Mouse (Mus musculus) liver, postnatal 0 days (tissue): ENCODE measurements around the gene Kcnc3. TPM values are rescaled to one million over a fixed set of nuclear protein-coding genes. Genes with fewer than 3 reads are reported as not detected.

Experiments
- ATAC-seq: fragments of 200-750 bp; cut with Nextera tagmentation; 2 replicates; pipeline ENCODE4 v1.8.0; 2017; ENCODE audit warnings: mild to moderate bottlenecking, moderate library complexity
- DNase-seq: peaks from one replicate; pipeline ENCODE4 v3.0.0-alpha.2; 2016
- H3K27ac ChIP-seq: fragments of 300-500 bp; sonication (generic); 2 replicates; pipeline ENCODE4 v1.5.1; 2014; ENCODE audit warnings: antibody characterized with exemption, moderate library complexity, mild to moderate bottlenecking, low read depth
- H3K27me3 ChIP-seq: fragments of 300-500 bp; sonication (generic); 2 replicates; pipeline ENCODE4 v1.6.1; 2014; ENCODE audit warnings: low read length, control low read depth, mixed read lengths; ENCODE audit not compliant: insufficient read depth
- H3K36me3 ChIP-seq: fragments of 300-500 bp; sonication (generic); replicated peaks from 2 replicates; pipeline ENCODE4 v1.6.1; 2014; ENCODE audit warnings: mild to moderate bottlenecking, control low read depth, low read length, moderate library complexity, mixed read lengths; ENCODE audit not compliant: insufficient read depth
- H3K4me1 ChIP-seq: fragments of 300-500 bp; sonication (generic); 2 replicates; pipeline ENCODE4 v1.6.1; 2014; ENCODE audit warnings: antibody characterized with exemption, mild to moderate bottlenecking, control low read depth; ENCODE audit not compliant: insufficient read depth
- H3K4me2 ChIP-seq: fragments of 300-500 bp; sonication (generic); 2 replicates; pipeline ENCODE4 v1.6.1; 2014; ENCODE audit warnings: low read depth, mild to moderate bottlenecking, low read length, moderate library complexity, mixed read lengths
- H3K4me3 ChIP-seq: fragments of 300-500 bp; sonication (generic); 2 replicates; pipeline ENCODE4 v1.5.1; 2014; ENCODE audit warnings: low read depth, low read length
- H3K9ac ChIP-seq: fragments of 300-500 bp; sonication (generic); replicated peaks from 2 replicates; pipeline ENCODE4 v1.6.1; 2014; ENCODE audit warnings: mild to moderate bottlenecking, moderate library complexity
- H3K9me3 ChIP-seq: fragments of 300-500 bp; sonication (generic); 2 replicates; pipeline ENCODE4 v1.6.1; 2016; ENCODE audit warnings: mild to moderate bottlenecking, control low read depth, low read length, mixed read lengths
- CTCF ChIP-seq: sonication (generic); IDR thresholded peaks from 2 replicates; pipeline ENCODE4 v1.5.1; 2016; ENCODE audit warnings: antibody characterized with exemption, low read depth
- EP300 ChIP-seq: IDR thresholded peaks from 2 replicates; pipeline ENCODE4 v1.6.1; 2016; ENCODE audit warnings: antibody characterized with exemption, low read depth, mild to moderate bottlenecking
- WGBS: fragments of 180-500 bp; shearing (Covaris S2); extraction: QIAGEN DNeasy Blood & Tissue Kit; methylation state at CpG from one replicate; pipeline ENCODE4 v1.1.7; 2014; ENCODE audit not compliant: insufficient replicate concordance; 5-methylcytosine and 5-hydroxymethylcytosine counted together
- polyA plus RNA-seq: library from polyadenylated mRNA; unstranded; fragments of >200 nt; fragmentation: Nextera tagmentation; extraction: Ambion mirVana; gene quantifications from 2 replicates; pipeline ENCODE4 v1.2.1, GENCODE M21; 2015

Gene Kcnc3
- polyA plus RNA-seq, 1 experiment from 2014 or later = 0.20 TPM

DNA sequence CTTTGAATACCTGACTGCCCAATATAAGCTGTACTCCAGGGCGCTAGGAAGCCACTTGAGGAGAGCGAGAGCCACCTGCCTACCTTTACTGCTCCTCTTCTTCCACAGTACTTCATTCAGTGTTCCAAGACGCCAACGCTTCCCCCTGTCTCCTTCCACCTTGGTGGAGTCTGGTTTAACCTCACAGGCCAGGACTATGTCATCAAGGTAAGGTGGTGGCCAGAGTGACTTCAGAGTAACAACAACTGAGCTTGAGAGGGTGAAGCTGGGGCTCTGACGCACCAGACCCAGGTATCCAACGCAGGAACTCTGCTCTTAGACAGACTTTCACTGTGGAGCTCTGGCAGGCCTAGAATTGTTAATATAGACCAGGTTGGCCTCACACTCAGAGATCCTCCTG, 4.9 kb upstream of the Kcnc3 start:
- no peak for TF ChIP-seq CTCF
- no peak for TF ChIP-seq EP300
- no peak overlapping the region for H3K4me2 ChIP-seq
- ATAC-seq = no peak
- H3K4me3 ChIP-seq = no peak overlapping the region
- H3K9ac ChIP-seq = no peak overlapping the region
- peaks cover 50% of the 10 kb centered on the region for H3K27me3 ChIP-seq
- WGBS = 80% methylated on average over 6 of the region's 6 CpGs
- DNase-seq = no peak
- peaks cover 18% of the 10 kb centered on the region for H3K4me1 ChIP-seq
- no peaks in the 10 kb centered on the region for H3K9me3 ChIP-seq
- H3K27ac ChIP-seq = no peak overlapping the region
- no peaks in the 10 kb centered on the region; the same call in 1 of the 2 replicates for H3K36me3 ChIP-seq

DNA sequence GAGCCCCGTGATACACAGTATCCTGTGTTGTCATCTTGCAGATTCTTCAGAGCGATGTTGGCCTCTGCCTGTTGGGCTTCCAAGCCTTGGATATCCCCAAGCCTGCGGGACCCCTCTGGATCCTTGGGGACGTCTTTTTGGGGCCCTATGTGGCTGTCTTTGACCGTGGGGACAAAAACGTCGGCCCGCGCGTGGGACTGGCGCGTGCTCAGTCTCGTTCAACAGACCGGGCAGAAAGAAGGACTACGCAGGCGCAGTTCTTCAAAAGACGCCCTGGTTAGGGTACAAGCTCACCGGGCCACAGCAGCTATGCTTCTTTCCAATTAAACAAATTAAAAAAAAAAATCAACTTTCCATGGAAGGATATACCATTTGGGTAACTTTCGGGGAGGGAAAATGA, 3.9 kb upstream of the Kcnc3 start:
- no peak for TF ChIP-seq CTCF
- TF ChIP-seq EP300 = no peak
- Histone ChIP-seq H3K9me3 (no peaks in the 10 kb centered on the region), H3K4me3 (0 out of 2 replicates have a peak overlapping the region, but pooled peaks have one; percentile 17), H3K9ac (no peak overlapping the region), H3K27ac (no peak overlapping the region), H3K36me3 (no peaks in the 10 kb centered on the region; the same call in 1 of the 2 replicates), H3K4me1 (peaks cover 26% of the 10 kb centered on the region), H3K27me3 (peaks cover 58% of the 10 kb centered on the region), H3K4me2 (no peak overlapping the region)
- DNase-seq (no peak), ATAC-seq (no peak)
- 17% methylated on average over 19 of the region's 19 CpGs for WGBS

DNA sequence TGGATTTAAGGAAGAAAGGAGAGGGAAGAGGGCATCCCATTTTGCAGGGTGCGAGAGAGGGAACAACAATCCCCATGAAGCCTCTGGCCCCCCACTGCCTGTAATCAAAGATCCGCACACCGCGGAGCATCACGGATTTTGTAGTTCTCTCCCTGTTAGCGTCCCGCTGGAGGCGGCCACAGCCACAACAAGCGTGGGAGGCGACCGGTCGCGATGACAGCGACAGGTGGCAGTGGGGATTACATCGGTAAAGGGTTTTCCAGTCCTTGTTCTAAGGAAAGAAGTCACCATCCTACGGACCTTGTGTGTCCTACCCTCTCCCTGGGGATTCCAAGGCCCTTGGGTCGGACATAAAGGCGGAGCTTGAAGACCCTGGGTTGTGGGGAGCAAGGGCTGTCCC, 3.5 kb upstream of the Kcnc3 start:
- no peak for TF ChIP-seq CTCF
- no peak for TF ChIP-seq EP300
- Histone ChIP-seq H3K9ac (no peak overlapping the region), H3K4me3 (peak overlapping the region; percentile 17; the same call in 1 of the 2 replicates), H3K27me3 (peaks cover 63% of the 10 kb centered on the region), H3K9me3 (no peaks in the 10 kb centered on the region), H3K27ac (no peak overlapping the region), H3K4me2 (peak overlapping the region; percentile 23; the same call in 1 of the 2 replicates), H3K4me1 (peaks cover 29% of the 10 kb centered on the region), H3K36me3 (no peaks in the 10 kb centered on the region)
- 2% methylated on average over 18 of the region's 18 CpGs for WGBS
- ATAC-seq (no peak), DNase-seq (peak; percentile 47)

GRCm38 (mm10) chr7:44587676-44588075, 2.8 kb upstream of the Kcnc3 start:
- Histone ChIP-seq H3K9ac (no peak overlapping the region), H3K27me3 (peaks cover 70% of the 10 kb centered on the region), H3K4me1 (peaks cover 29% of the 10 kb centered on the region), H3K36me3 (no peaks in the 10 kb centered on the region), H3K4me2 (no peak overlapping the region), H3K27ac (no peak overlapping the region), H3K4me3 (no peak overlapping the region), H3K9me3 (no peaks in the 10 kb centered on the region)
- TF ChIP-seq EP300 (no peak), CTCF (no peak)
- 44% methylated on average over 6 of the region's 6 CpGs for WGBS
- ATAC-seq = no peak
- no peak for DNase-seq

- 12% methylated on average over 12 of the region's 12 CpGs for WGBS
- no peak for DNase-seq
- ATAC-seq = no peak
- no peak overlapping the region for H3K27ac ChIP-seq
- H3K36me3 ChIP-seq = no peaks in the 10 kb centered on the region
- H3K4me1 ChIP-seq = peaks cover 29% of the 10 kb centered on the region
- no peak overlapping the region for H3K4me3 ChIP-seq
- H3K27me3 ChIP-seq = peaks cover 77% of the 10 kb centered on the region
- H3K9ac ChIP-seq = no peak overlapping the region
- H3K9me3 ChIP-seq = no peaks in the 10 kb centered on the region
- H3K4me2 ChIP-seq = peak overlapping the region; percentile 73
- TF ChIP-seq CTCF = no peak
- no peak for TF ChIP-seq EP300
Measured at GRCm38 (mm10) chr7:44588338-44588737, 2.1 kb upstream of the Kcnc3 start.

- peak; percentile 22 for ATAC-seq
- peaks cover 82% of the 10 kb centered on the region for H3K27me3 ChIP-seq
Measured at GRCm38 (mm10) chr7:44589149-44589548, 1.3 kb upstream of the Kcnc3 start.

More at GRCm38 (mm10) chr7:44589149-44589548, 1.3 kb upstream of the Kcnc3 start:
- H3K9me3 ChIP-seq = no peaks in the 10 kb centered on the region
- H3K36me3 ChIP-seq = no peaks in the 10 kb centered on the region
- under 1% methylated on average over 28 of the region's 33 CpGs for WGBS
- H3K27ac ChIP-seq = no peak overlapping the region
- no peak overlapping the region for H3K9ac ChIP-seq
- no peak for TF ChIP-seq CTCF
- no peak for TF ChIP-seq EP300
- H3K4me3 ChIP-seq = peak overlapping the region; percentile 47
- peak; percentile 67 for DNase-seq
- peaks cover 32% of the 10 kb centered on the region for H3K4me1 ChIP-seq
- peak overlapping the region; percentile 73 for H3K4me2 ChIP-seq
